Mouse (Mus musculus) erythroblast, embryonic 14.5 days (primary cell): Measurements from ENCODE around the gene Rasa4.

Source experiments
- GATA1 ChIP-seq: IDR thresholded peaks from 2 replicates; pipeline ENCODE4 v1.6.1; 2012; ENCODE audit warnings: low read length, inconsistent platforms, mixed read lengths
- TAL1 ChIP-seq: IDR thresholded peaks from 3 replicates; pipeline ENCODE4 v1.6.1; 2012; ENCODE audit warnings: low read length, inconsistent platforms, mixed read lengths

DNA sequence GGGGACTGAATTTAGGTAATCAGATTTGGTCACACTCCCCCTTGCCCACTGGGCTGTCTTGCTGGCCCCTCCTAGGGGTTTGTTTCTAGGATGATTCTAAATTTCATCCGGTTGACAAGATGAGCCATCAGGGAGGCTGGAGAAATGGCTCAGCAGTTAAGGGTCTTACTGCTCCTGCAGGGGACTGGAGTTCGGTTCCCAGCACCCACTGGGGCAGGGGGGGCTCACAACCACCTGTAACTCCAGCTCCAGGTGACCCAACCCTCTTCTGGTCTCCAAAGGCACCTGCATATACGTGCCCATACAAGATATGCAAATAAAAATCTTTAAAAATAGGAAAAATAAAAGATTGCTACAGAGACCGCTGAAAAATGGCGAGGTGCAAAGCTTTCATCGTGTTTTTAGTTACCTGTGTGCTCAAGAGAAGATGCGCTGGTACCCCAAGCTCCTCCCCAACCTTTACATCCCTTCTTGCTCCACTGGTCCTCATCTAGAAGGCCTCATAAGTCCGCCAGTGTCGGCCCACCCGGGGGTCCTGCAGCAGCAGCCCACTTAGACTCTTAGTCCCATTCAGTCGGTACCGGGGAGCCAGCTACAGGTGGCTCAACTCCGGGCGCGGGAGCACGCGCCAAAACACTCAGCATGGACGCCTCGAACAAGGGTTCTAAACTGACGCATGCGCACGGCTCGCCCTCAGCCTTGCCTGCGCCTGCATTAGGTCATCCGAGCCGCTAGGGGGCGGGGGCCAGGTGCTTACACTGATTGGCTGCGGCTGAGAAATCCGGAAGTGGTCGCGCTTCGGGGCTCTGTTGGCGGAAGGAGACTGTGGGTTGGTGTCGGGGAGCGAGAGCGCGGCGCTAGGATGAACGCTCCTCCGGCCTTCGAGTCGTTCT, 32.4 kb downstream of the Rasa4 start, which contains the start of gene Polr2j:
- TF ChIP-seq TAL1 (no peak), GATA1 (no peak)
